Mouse (Mus musculus): ENCODE results near the gene Adgre5. TPM values are rescaled to one million over a fixed set of nuclear protein-coding genes. Genes with fewer than 3 reads are reported as not detected.
A peak's percentile ranks its signal among the peaks of the same experiment; 100 is the strongest.

The Adgre5 gene
- polyA plus RNA-seq, 1 experiment from 2014 or later, result 18.3 TPM

- Histone ChIP-seq H3K4me1 (ENCODE audit: control insufficient read depth, low read depth, low read length) (peaks cover 24% of the 10 kb centered on the region), H3K4me2 (ENCODE audit: low read depth, low read length) (no peak overlapping the region), H3K27me3 (ENCODE audit: control insufficient read depth, insufficient read depth, low read depth, low read length) (no peaks in the 10 kb centered on the region), H3K27ac (ENCODE audit: low read length) (no peak overlapping the region), H3K4me3 (ENCODE audit: low read depth, low read length) (no peak overlapping the region), H3K9me3 (replicated peaks; ENCODE audit: control insufficient read depth, low read length) (no peaks in the 10 kb centered on the region), H3K9ac (ENCODE audit: low read depth, low read length) (no peak overlapping the region), H3K36me3 (ENCODE audit: control insufficient read depth, insufficient read depth) (peaks cover 54% of the 10 kb centered on the region)
- ATAC-seq (ENCODE audit: low read depth), result no peak
- 71% methylated on average over 2 of the region's 2 CpGs for WGBS (ENCODE audit: insufficient replicate concordance)
These were observed 21.4 kb downstream of the Adgre5 start for GRCm38 (mm10) chr8:83719693-83720092.

GRCm38 (mm10) chr8:83719048-83719447 is 22.1 kb downstream of the Adgre5 start:
- H3K9ac ChIP-seq (ENCODE audit: low read depth, low read length), result no peak overlapping the region
- no peak overlapping the region for H3K4me2 ChIP-seq (ENCODE audit: low read depth, low read length)
- no peak for ATAC-seq (ENCODE audit: low read depth)
- H3K4me1 ChIP-seq (ENCODE audit: control insufficient read depth, low read depth, low read length), result peaks cover 18% of the 10 kb centered on the region
- 77% methylated on average over 2 of the region's 2 CpGs for WGBS (ENCODE audit: insufficient replicate concordance)
- H3K36me3 ChIP-seq (ENCODE audit: control insufficient read depth, insufficient read depth), result peaks cover 47% of the 10 kb centered on the region
- no peaks in the 10 kb centered on the region for H3K9me3 ChIP-seq (replicated peaks; ENCODE audit: control insufficient read depth, low read length)
- no peak overlapping the region for H3K4me3 ChIP-seq (ENCODE audit: low read depth, low read length)
- no peaks in the 10 kb centered on the region for H3K27me3 ChIP-seq (ENCODE audit: control insufficient read depth, insufficient read depth, low read depth, low read length)
- no peak overlapping the region for H3K27ac ChIP-seq (ENCODE audit: low read length)

- H3K4me3 ChIP-seq (ENCODE audit: low read depth, low read length), result peak overlapping the region; percentile 90
- WGBS (ENCODE audit: insufficient replicate concordance), result 16% methylated on average over 2 of the region's 2 CpGs
These were observed 24.6 kb downstream of the Adgre5 start for GRCm38 (mm10) chr8:83716563-83716962.

GRCm38 (mm10) chr8:83715771-83716170 is 25.4 kb downstream of the Adgre5 start:
- H3K36me3 ChIP-seq (ENCODE audit: control insufficient read depth, insufficient read depth), result peaks cover 14% of the 10 kb centered on the region
- WGBS (ENCODE audit: insufficient replicate concordance), result under 1% methylated on average over 17 of the region's 17 CpGs
- H3K27me3 ChIP-seq (ENCODE audit: control insufficient read depth, insufficient read depth, low read depth, low read length), result no peaks in the 10 kb centered on the region
- H3K4me3 ChIP-seq (ENCODE audit: low read depth, low read length), result peak overlapping the region; percentile 90
- no peaks in the 10 kb centered on the region for H3K9me3 ChIP-seq (replicated peaks; ENCODE audit: control insufficient read depth, low read length)
- peak overlapping the region; percentile 94 for H3K27ac ChIP-seq (ENCODE audit: low read length)
- ATAC-seq (ENCODE audit: low read depth), result no peak
- H3K4me2 ChIP-seq (ENCODE audit: low read depth, low read length), result peak overlapping the region; percentile 74
- H3K9ac ChIP-seq (ENCODE audit: low read depth, low read length), result peak overlapping the region; percentile 89
- peaks cover 16% of the 10 kb centered on the region for H3K4me1 ChIP-seq (ENCODE audit: control insufficient read depth, low read depth, low read length)

More at GRCm38 (mm10) chr8:83716563-83716962, 24.6 kb downstream of the Adgre5 start:
- ATAC-seq (ENCODE audit: low read depth), result no peak
- Histone ChIP-seq H3K36me3 (ENCODE audit: control insufficient read depth, insufficient read depth) (peaks cover 22% of the 10 kb centered on the region), H3K9me3 (replicated peaks; ENCODE audit: control insufficient read depth, low read length) (no peaks in the 10 kb centered on the region), H3K27me3 (ENCODE audit: control insufficient read depth, insufficient read depth, low read depth, low read length) (no peaks in the 10 kb centered on the region), H3K4me2 (ENCODE audit: low read depth, low read length) (peak overlapping the region; percentile 74), H3K4me1 (ENCODE audit: control insufficient read depth, low read depth, low read length) (peaks cover 16% of the 10 kb centered on the region), H3K27ac (ENCODE audit: low read length) (peak overlapping the region; percentile 94), H3K9ac (ENCODE audit: low read depth, low read length) (peak overlapping the region; percentile 89)

- H3K27ac ChIP-seq (ENCODE audit: low read length), result peak within 1 kb of the TSS; percentile 94
- peaks cover 8% of the 10 kb centered on the region for H3K36me3 ChIP-seq (ENCODE audit: control insufficient read depth, insufficient read depth)
- H3K9ac ChIP-seq (ENCODE audit: low read depth, low read length), result peak within 1 kb of the TSS; percentile 89
- H3K27me3 ChIP-seq (ENCODE audit: control insufficient read depth, insufficient read depth, low read depth, low read length), result no peaks in the 10 kb centered on the region
- peaks cover 16% of the 10 kb centered on the region for H3K4me1 ChIP-seq (ENCODE audit: control insufficient read depth, low read depth, low read length)
- H3K4me2 ChIP-seq (ENCODE audit: low read depth, low read length), result peak within 1 kb of the TSS; percentile 74
- H3K4me3 ChIP-seq (ENCODE audit: low read depth, low read length), result peak within 1 kb of the TSS; percentile 90
- peak; percentile 99 for ATAC-seq (ENCODE audit: low read depth)
- under 1% methylated on average over 63 of the region's 63 CpGs for WGBS (ENCODE audit: insufficient replicate concordance)
- no peaks in the 10 kb centered on the region for H3K9me3 ChIP-seq (replicated peaks; ENCODE audit: control insufficient read depth, low read length)
These were observed 26.0 kb downstream of the Adgre5 start, which contains the start of gene Ddx39 for GRCm38 (mm10) chr8:83715031-83715690. Ddx39 (plus strand) TSS chr8:83715177.

GRCm38 (mm10) chr8:83714676-83715030 is 26.5 kb downstream of the Adgre5 start:
- H3K27ac ChIP-seq (ENCODE audit: low read length), result no peak overlapping the region
- H3K9me3 ChIP-seq (replicated peaks; ENCODE audit: control insufficient read depth, low read length), result no peaks in the 10 kb centered on the region
- H3K4me3 ChIP-seq (ENCODE audit: low read depth, low read length), result peak overlapping the region; percentile 90
- H3K4me1 ChIP-seq (ENCODE audit: control insufficient read depth, low read depth, low read length), result peaks cover 16% of the 10 kb centered on the region
- H3K36me3 ChIP-seq (ENCODE audit: control insufficient read depth, insufficient read depth), result peaks cover 3% of the 10 kb centered on the region; the same call in 1 of the 2 replicates
- ATAC-seq (ENCODE audit: low read depth), result peak; percentile 0; the same call in 1 of the 2 replicates
- peak overlapping the region; percentile 74 for H3K4me2 ChIP-seq (ENCODE audit: low read depth, low read length)
- H3K9ac ChIP-seq (ENCODE audit: low read depth, low read length), result no peak overlapping the region
- WGBS (ENCODE audit: insufficient replicate concordance), result 8% methylated on average over 8 of the region's 8 CpGs
- H3K27me3 ChIP-seq (ENCODE audit: control insufficient read depth, insufficient read depth, low read depth, low read length), result no peaks in the 10 kb centered on the region

GRCm38 (mm10) chr8:83707554-83707953 is 33.6 kb downstream of the Adgre5 start:
- H3K9ac ChIP-seq (ENCODE audit: low read depth, low read length), result no peak overlapping the region
- ATAC-seq (ENCODE audit: low read depth), result no peak
- H3K9me3 ChIP-seq (replicated peaks; ENCODE audit: control insufficient read depth, low read length), result no peaks in the 10 kb centered on the region
- no peak overlapping the region for H3K4me3 ChIP-seq (ENCODE audit: low read depth, low read length)
- H3K4me2 ChIP-seq (ENCODE audit: low read depth, low read length), result no peak overlapping the region
- H3K27me3 ChIP-seq (ENCODE audit: control insufficient read depth, insufficient read depth, low read depth, low read length), result no peaks in the 10 kb centered on the region
- no peaks in the 10 kb centered on the region for H3K36me3 ChIP-seq (ENCODE audit: control insufficient read depth, insufficient read depth)
- no peaks in the 10 kb centered on the region for H3K4me1 ChIP-seq (ENCODE audit: control insufficient read depth, low read depth, low read length)
- 59% methylated on average over 8 of the region's 8 CpGs for WGBS (ENCODE audit: insufficient replicate concordance)
- H3K27ac ChIP-seq (ENCODE audit: low read length), result no peak overlapping the region

- no peaks in the 10 kb centered on the region for H3K27me3 ChIP-seq (ENCODE audit: control insufficient read depth, insufficient read depth, low read depth, low read length)
- no peak overlapping the region for H3K4me3 ChIP-seq (ENCODE audit: low read depth, low read length)
- H3K9ac ChIP-seq (ENCODE audit: low read depth, low read length), result no peak overlapping the region
- no peaks in the 10 kb centered on the region; the same call in 1 of the 2 replicates for H3K9me3 ChIP-seq (replicated peaks; ENCODE audit: control insufficient read depth, low read length)
- ATAC-seq (ENCODE audit: low read depth), result no peak
- WGBS (ENCODE audit: insufficient replicate concordance), result 42% methylated on average over 5 of the region's 5 CpGs
- H3K4me1 ChIP-seq (ENCODE audit: control insufficient read depth, low read depth, low read length), result no peaks in the 10 kb centered on the region
- H3K36me3 ChIP-seq (ENCODE audit: control insufficient read depth, insufficient read depth), result no peaks in the 10 kb centered on the region
- H3K27ac ChIP-seq (ENCODE audit: low read length), result no peak overlapping the region
- H3K4me2 ChIP-seq (ENCODE audit: low read depth, low read length), result no peak overlapping the region
These were observed 34.7 kb downstream of the Adgre5 start for GRCm38 (mm10) chr8:83706411-83706810.

- no peak overlapping the region for H3K27ac ChIP-seq (ENCODE audit: low read length)
- no peak overlapping the region for H3K4me3 ChIP-seq (ENCODE audit: low read depth, low read length)
- no peak overlapping the region for H3K9ac ChIP-seq (ENCODE audit: low read depth, low read length)
- no peaks in the 10 kb centered on the region for H3K36me3 ChIP-seq (ENCODE audit: control insufficient read depth, insufficient read depth)
- ATAC-seq (ENCODE audit: low read depth), result no peak
- no peak overlapping the region for H3K4me2 ChIP-seq (ENCODE audit: low read depth, low read length)
- 65% methylated on average over 4 of the region's 4 CpGs for WGBS (ENCODE audit: insufficient replicate concordance)
- no peaks in the 10 kb centered on the region; the same call in 1 of the 2 replicates for H3K9me3 ChIP-seq (replicated peaks; ENCODE audit: control insufficient read depth, low read length)
- H3K27me3 ChIP-seq (ENCODE audit: control insufficient read depth, insufficient read depth, low read depth, low read length), result no peaks in the 10 kb centered on the region
- peaks cover 10% of the 10 kb centered on the region for H3K4me1 ChIP-seq (ENCODE audit: control insufficient read depth, low read depth, low read length)
These were observed 37.7 kb downstream of the Adgre5 start for GRCm38 (mm10) chr8:83703426-83703825.

Data from liver, embryonic 16.5 days (tissue).